Mouse (Mus musculus) myocyte (in vitro differentiated cells): ENCODE measurements around the gene Psap. TPM values are rescaled to one million over a fixed set of nuclear protein-coding genes. Genes with fewer than 3 reads are reported as not detected.

Source experiments
- H3K27me3 ChIP-seq: one replicate; pipeline ENCODE4 v1.6.1; 2011; ENCODE audit not compliant: control insufficient read depth, insufficient read depth, insufficient read length
- H3K36me3 ChIP-seq: one replicate; pipeline ENCODE4 v1.6.1; 2011; ENCODE audit not compliant: control insufficient read depth, insufficient read depth
- H3K4me2 ChIP-seq: one replicate; pipeline ENCODE4 v1.6.1; 2011; ENCODE audit warnings: low read depth, control low read depth
- H3K4me3 ChIP-seq: one replicate; pipeline ENCODE4 v1.5.1; 2011; ENCODE audit warnings: mild to moderate bottlenecking, control low read depth, moderate library complexity
- H3K79me2 ChIP-seq: one replicate; pipeline ENCODE4 v1.6.1; 2011; ENCODE audit not compliant: control insufficient read depth, insufficient read depth
- H3ac ChIP-seq: one replicate; pipeline ENCODE4 v1.6.1; 2011; ENCODE audit not compliant: control insufficient read depth, insufficient read length
- CEBPB ChIP-seq: IDR thresholded peaks from 2 replicates; pipeline ENCODE4 v1.6.1; 2011; ENCODE audit warnings: mild to moderate bottlenecking, moderate library complexity; ENCODE audit not compliant: poor library complexity, insufficient read depth, severe bottlenecking
- E2F4 ChIP-seq: IDR thresholded peaks from one replicate; pipeline ENCODE4 v1.6.1; 2011; ENCODE audit warnings: mild to moderate bottlenecking, control low read depth, moderate library complexity; ENCODE audit not compliant: insufficient read depth
- MAX ChIP-seq: IDR thresholded peaks from one replicate; pipeline ENCODE4 v1.6.1; 2011; ENCODE audit warnings: low read depth, mild to moderate bottlenecking, control low read depth
- MYOD1 ChIP-seq, 3 experiments: IDR thresholded peaks; one replicate each; pipeline ENCODE4 v1.6.1; 2011; ENCODE audit warnings: control low read depth in 2 of 3, low read depth in 2 of 3, mild to moderate bottlenecking in 2 of 3, moderate library complexity in 1 of 3; ENCODE audit not compliant: insufficient read length in 2 of 3, control insufficient read depth in 1 of 3
- MYOG ChIP-seq, 3 experiments: IDR thresholded peaks; one replicate each; pipeline ENCODE4 v1.6.1; 2011; ENCODE audit warnings: control low read depth in 2 of 3, low read depth in 2 of 3, mild to moderate bottlenecking in 2 of 3; ENCODE audit not compliant: insufficient read length in 2 of 3, control insufficient read depth in 1 of 3, insufficient read depth in 1 of 3
- POLR2A ChIP-seq: IDR thresholded peaks from one replicate; pipeline ENCODE4 v1.6.1; 2011; ENCODE audit warnings: low read depth, mild to moderate bottlenecking, control low read depth, moderate library complexity; ENCODE audit not compliant: insufficient read length
- POLR2AphosphoS2 ChIP-seq: IDR thresholded peaks from one replicate; pipeline ENCODE4 v1.6.1; 2011; ENCODE audit warnings: low read depth, control low read depth; ENCODE audit not compliant: insufficient read length
- REST ChIP-seq: IDR thresholded peaks from one replicate; pipeline ENCODE4 v1.6.1; 2011; ENCODE audit warnings: mild to moderate bottlenecking, control low read depth, moderate library complexity; ENCODE audit not compliant: insufficient read depth, insufficient read length
- SRF ChIP-seq: IDR thresholded peaks from one replicate; pipeline ENCODE4 v1.6.1; 2011; ENCODE audit warnings: low read depth; ENCODE audit not compliant: control insufficient read depth, insufficient read length
- TCF12 ChIP-seq: IDR thresholded peaks from one replicate; pipeline ENCODE4 v1.6.1; 2011; ENCODE audit warnings: mild to moderate bottlenecking, control low read depth; ENCODE audit not compliant: poor library complexity, insufficient read depth, severe bottlenecking
- TCF3 ChIP-seq: IDR thresholded peaks from one replicate; pipeline ENCODE4 v1.6.1; 2011; ENCODE audit warnings: low read depth, control low read depth; ENCODE audit not compliant: insufficient read length
- USF1 ChIP-seq: IDR thresholded peaks from one replicate; pipeline ENCODE4 v1.6.1; 2011; ENCODE audit warnings: low read depth, mild to moderate bottlenecking, control low read depth, moderate library complexity
- polyA plus RNA-seq: library from polyadenylated mRNA; unstranded; fragments of >200 nt; fragmentation: generic; extraction: Trizol; gene quantifications from one replicate; pipeline ENCODE4 v1.2.1, GENCODE M21; 2012; ENCODE audit warnings: missing spikeins

Gene Psap
- polyA plus RNA-seq, 1 experiment, result 729 TPM

GRCm38 (mm10) chr10:60282116-60283014, 4.9 kb downstream of the Psap start:
- Histone ChIP-seq H3ac (no peak overlapping the region), H3K36me3 (no peaks in the 10 kb centered on the region), H3K4me2 (peak overlapping the region; percentile 91), H3K79me2 (peaks cover 99% of the 10 kb centered on the region), H3K4me3 (no peak overlapping the region), H3K27me3 (no peaks in the 10 kb centered on the region)
- TF ChIP-seq TCF12, result no peak
- TF ChIP-seq MYOG (IDR thresholded peaks at IDR 0.05; ENCODE audit: control insufficient read depth in 1 of 3, insufficient read depth in 1 of 3, insufficient read length in 2 of 3, low read depth in 2 of 3), result no peak
- TF ChIP-seq CEBPB, result no peak
- no peak for TF ChIP-seq SRF
- no peak for TF ChIP-seq USF1
- TF ChIP-seq MYOD1 (IDR thresholded peaks at IDR 0.05; ENCODE audit: control insufficient read depth in 1 of 3, insufficient read length in 2 of 3, low read depth in 2 of 3), result no peak
- no peak for TF ChIP-seq E2F4
- TF ChIP-seq POLR2A, result no peak

- TF ChIP-seq MYOG (IDR thresholded peaks at IDR 0.05; ENCODE audit: control insufficient read depth in 1 of 3, insufficient read depth in 1 of 3, insufficient read length in 2 of 3, low read depth in 2 of 3) (no peak), REST (no peak), CEBPB (no peak), USF1 (no peak), MYOD1 (IDR thresholded peaks at IDR 0.05; ENCODE audit: control insufficient read depth in 1 of 3, insufficient read length in 2 of 3, low read depth in 2 of 3) (no peak), E2F4 (no peak)
- H3K27me3 ChIP-seq, result no peaks in the 10 kb centered on the region
- no peak overlapping the region for H3ac ChIP-seq
- H3K36me3 ChIP-seq, result no peaks in the 10 kb centered on the region
- peaks cover 100% of the 10 kb centered on the region for H3K79me2 ChIP-seq
- peak overlapping the region; percentile 24 for H3K4me2 ChIP-seq
- no peak overlapping the region for H3K4me3 ChIP-seq
Observed at GRCm38 (mm10) chr10:60284248-60284647, 6.8 kb downstream of the Psap start.

- Histone ChIP-seq H3K36me3 (no peaks in the 10 kb centered on the region), H3K79me2 (peaks cover 100% of the 10 kb centered on the region), H3K4me2 (peak overlapping the region; percentile 24), H3K4me3 (no peak overlapping the region), H3ac (no peak overlapping the region), H3K27me3 (no peaks in the 10 kb centered on the region)
- no peak for TF ChIP-seq TCF3
- peak in 2 of 3 experiments; percentile 59 to 82 for TF ChIP-seq MYOD1 (IDR thresholded peaks at IDR 0.05; ENCODE audit: control insufficient read depth in 1 of 3, insufficient read length in 2 of 3, low read depth in 2 of 3)
- peak in 2 of 3 experiments; percentile 18 to 77 for TF ChIP-seq MYOG (IDR thresholded peaks at IDR 0.05; ENCODE audit: control insufficient read depth in 1 of 3, insufficient read depth in 1 of 3, insufficient read length in 2 of 3, low read depth in 2 of 3)
Observed at GRCm38 (mm10) chr10:60284676-60285111, 7.3 kb downstream of the Psap start.

- H3K36me3 ChIP-seq, result no peaks in the 10 kb centered on the region
- H3K4me3 ChIP-seq, result no peak overlapping the region
- TF ChIP-seq E2F4, result no peak
- TF ChIP-seq MAX, result no peak
- no peak for TF ChIP-seq MYOD1 (IDR thresholded peaks at IDR 0.05; ENCODE audit: control insufficient read depth in 1 of 3, insufficient read length in 2 of 3, low read depth in 2 of 3)
- TF ChIP-seq MYOG (IDR thresholded peaks at IDR 0.05; ENCODE audit: control insufficient read depth in 1 of 3, insufficient read depth in 1 of 3, insufficient read length in 2 of 3, low read depth in 2 of 3), result no peak
- no peak for TF ChIP-seq TCF12
- no peak for TF ChIP-seq USF1
- TF ChIP-seq CEBPB, result no peak
- no peak for TF ChIP-seq POLR2AphosphoS2
- no peak for TF ChIP-seq TCF3
- no peak for TF ChIP-seq REST
- TF ChIP-seq SRF, result no peak
- TF ChIP-seq POLR2A, result no peak
Observed at GRCm38 (mm10) chr10:60285183-60285582, 7.8 kb downstream of the Psap start.

GRCm38 (mm10) chr10:60285676-60286372, 8.4 kb downstream of the Psap start:
- no peak overlapping the region for H3K4me3 ChIP-seq

More at GRCm38 (mm10) chr10:60285183-60285582, 7.8 kb downstream of the Psap start:
- peak overlapping the region; percentile 14 for H3K4me2 ChIP-seq
- H3ac ChIP-seq, result no peak overlapping the region
- peaks cover 100% of the 10 kb centered on the region for H3K79me2 ChIP-seq
- no peaks in the 10 kb centered on the region for H3K27me3 ChIP-seq

More at GRCm38 (mm10) chr10:60285676-60286372, 8.4 kb downstream of the Psap start:
- Histone ChIP-seq H3ac (no peak overlapping the region), H3K79me2 (peaks cover 100% of the 10 kb centered on the region), H3K36me3 (no peaks in the 10 kb centered on the region), H3K27me3 (no peaks in the 10 kb centered on the region), H3K4me2 (no peak overlapping the region)
- TF ChIP-seq POLR2A, result no peak
- TF ChIP-seq CEBPB, result no peak
- TF ChIP-seq MYOD1 (IDR thresholded peaks at IDR 0.05; ENCODE audit: control insufficient read depth in 1 of 3, insufficient read length in 2 of 3, low read depth in 2 of 3), result no peak
- no peak for TF ChIP-seq SRF
- no peak for TF ChIP-seq E2F4
- TF ChIP-seq TCF12, result no peak
- TF ChIP-seq TCF3, result no peak
- TF ChIP-seq USF1, result no peak
- TF ChIP-seq POLR2AphosphoS2, result no peak
- no peak for TF ChIP-seq MAX
- no peak for TF ChIP-seq MYOG (IDR thresholded peaks at IDR 0.05; ENCODE audit: control insufficient read depth in 1 of 3, insufficient read depth in 1 of 3, insufficient read length in 2 of 3, low read depth in 2 of 3)
- TF ChIP-seq REST, result no peak
